Mouse (Mus musculus) bone marrow macrophage, adult 2 months (primary cell): ENCODE results near the gene Zfp423. TPM values are rescaled to one million over a fixed set of nuclear protein-coding genes. Genes with fewer than 3 reads are reported as not detected.

Experiments
- H3K27ac ChIP-seq: 2 replicates; pipeline ENCODE4 v1.5.1; 2012; ENCODE audit warnings: low read depth, low read length; ENCODE audit not compliant: insufficient read depth
- H3K4me1 ChIP-seq: 2 replicates; pipeline ENCODE4 v1.6.1; 2012; ENCODE audit warnings: low read length; ENCODE audit not compliant: control insufficient read depth, insufficient read depth
- H3K4me3 ChIP-seq: 2 replicates; pipeline ENCODE4 v1.5.1; 2012; ENCODE audit warnings: mild to moderate bottlenecking, low read length, moderate library complexity; ENCODE audit not compliant: insufficient read depth
- CTCF ChIP-seq: IDR thresholded peaks from 2 replicates; pipeline ENCODE4 v1.5.1; 2012; ENCODE audit warnings: low read depth, mild to moderate bottlenecking, low read length, moderate library complexity
- POLR2A ChIP-seq: IDR thresholded peaks from 2 replicates; pipeline ENCODE4 v1.6.1; 2012; ENCODE audit warnings: mild to moderate bottlenecking, low read depth, low read length, borderline replicate concordance
- polyA plus RNA-seq: library from polyadenylated mRNA; stranded (reverse); fragments of >200 nt; gene quantifications from 2 replicates; pipeline ENCODE4 v1.2.4, GENCODE M21; 2012; ENCODE audit not compliant: missing spikeins, insufficient read depth, insufficient read length

The Zfp423 gene
- polyA plus RNA-seq, 1 experiment, result not detected

GRCm38 (mm10) chr8:87689192-87689591, 270.2 kb downstream of the Zfp423 start:
- Histone ChIP-seq H3K4me1 (no peaks in the 10 kb centered on the region), H3K27ac (no peak overlapping the region), H3K4me3 (no peak overlapping the region)
- TF ChIP-seq CTCF, result no peak
- TF ChIP-seq POLR2A, result no peak

GRCm38 (mm10) chr8:87688348-87688747, 271.0 kb downstream of the Zfp423 start:
- no peaks in the 10 kb centered on the region for H3K4me1 ChIP-seq
- no peak overlapping the region for H3K27ac ChIP-seq
- TF ChIP-seq POLR2A (no peak), CTCF (no peak)
- no peak overlapping the region for H3K4me3 ChIP-seq

GRCm38 (mm10) chr8:87686986-87687698, 272.3 kb downstream of the Zfp423 start:
- Histone ChIP-seq H3K27ac (no peak overlapping the region), H3K4me3 (no peak overlapping the region), H3K4me1 (no peaks in the 10 kb centered on the region)
- no peak for TF ChIP-seq CTCF
- TF ChIP-seq POLR2A, result no peak

- TF ChIP-seq CTCF, result no peak
- Histone ChIP-seq H3K4me1 (no peaks in the 10 kb centered on the region), H3K27ac (no peak overlapping the region), H3K4me3 (no peak overlapping the region)
Measured at GRCm38 (mm10) chr8:87686026-87686425, 273.4 kb downstream of the Zfp423 start.

GRCm38 (mm10) chr8:87685392-87685791, 274.0 kb downstream of the Zfp423 start:
- Histone ChIP-seq H3K27ac (no peak overlapping the region), H3K4me1 (no peaks in the 10 kb centered on the region), H3K4me3 (no peak overlapping the region)
- TF ChIP-seq CTCF (no peak), POLR2A (no peak)

GRCm38 (mm10) chr8:87682066-87682465, 277.3 kb downstream of the Zfp423 start:
- no peak for TF ChIP-seq CTCF
- TF ChIP-seq POLR2A, result no peak
- no peak overlapping the region for H3K27ac ChIP-seq
- no peaks in the 10 kb centered on the region for H3K4me1 ChIP-seq
- H3K4me3 ChIP-seq, result no peak overlapping the region

GRCm38 (mm10) chr8:87680034-87680433, 279.4 kb downstream of the Zfp423 start:
- no peaks in the 10 kb centered on the region for H3K4me1 ChIP-seq
- no peak for TF ChIP-seq POLR2A
- TF ChIP-seq CTCF, result no peak
- no peak overlapping the region for H3K27ac ChIP-seq
- H3K4me3 ChIP-seq, result no peak overlapping the region

GRCm38 (mm10) chr8:87679431-87680003, 279.9 kb downstream of the Zfp423 start:
- TF ChIP-seq POLR2A, result no peak
- TF ChIP-seq CTCF, result no peak
- H3K4me3 ChIP-seq, result no peak overlapping the region
- H3K4me1 ChIP-seq, result no peaks in the 10 kb centered on the region
- H3K27ac ChIP-seq, result no peak overlapping the region

GRCm38 (mm10) chr8:87675411-87675810, 284.0 kb downstream of the Zfp423 start:
- TF ChIP-seq POLR2A, result no peak
- no peak for TF ChIP-seq CTCF
- H3K27ac ChIP-seq, result no peak overlapping the region
- no peak overlapping the region for H3K4me3 ChIP-seq
- H3K4me1 ChIP-seq, result no peaks in the 10 kb centered on the region

GRCm38 (mm10) chr8:87674157-87674556, 285.2 kb downstream of the Zfp423 start:
- H3K4me1 ChIP-seq, result no peaks in the 10 kb centered on the region
- no peak overlapping the region for H3K27ac ChIP-seq
- no peak for TF ChIP-seq CTCF
- no peak for TF ChIP-seq POLR2A
- H3K4me3 ChIP-seq, result no peak overlapping the region

GRCm38 (mm10) chr8:87672214-87672613, 287.2 kb downstream of the Zfp423 start:
- no peak for TF ChIP-seq POLR2A
- TF ChIP-seq CTCF, result no peak
- Histone ChIP-seq H3K4me3 (no peak overlapping the region), H3K4me1 (no peaks in the 10 kb centered on the region), H3K27ac (no peak overlapping the region)
